Mouse (Mus musculus) heart, embryonic 12.5 days (tissue): Measurements from ENCODE around the gene Wrap53. TPM values are rescaled to one million over a fixed set of nuclear protein-coding genes. Genes with fewer than 3 reads are reported as not detected.

ENCODE experiments used
- polyA plus RNA-seq: library from polyadenylated mRNA; unstranded; fragments of >200 nt; fragmentation: Nextera tagmentation; extraction: Ambion mirVana; gene quantifications from 2 replicates; pipeline ENCODE4 v1.2.1, GENCODE M21; 2016

The Wrap53 gene
- polyA plus RNA-seq, 1 experiment from 2014 or later, result 18.7 TPM

Other genes with a start within 250 kb of the Wrap53 start
- gene Rnf227, start 239.8 kb downstream of the Wrap53 start, polyA plus RNA-seq, result 6.7 and 8.5 TPM in 2 replicates
- 19.2 and 23.5 TPM in 2 replicates for gene Chd3, start 210.8 kb downstream of the Wrap53 start, polyA plus RNA-seq
- gene Naa38, start 184.8 kb downstream of the Wrap53 start, polyA plus RNA-seq, result 147 and 150 TPM in 2 replicates
- gene Cyb5d1, start 184.6 kb downstream of the Wrap53 start, polyA plus RNA-seq, result 24.8 and 27.1 TPM in 2 replicates
- 34.4 and 35.7 TPM in 2 replicates for gene Tmem88, start 182.0 kb downstream of the Wrap53 start, polyA plus RNA-seq
- 24.9 and 25.4 TPM in 2 replicates for gene Kdm6b, start 166.6 kb downstream of the Wrap53 start, polyA plus RNA-seq
- gene Dnah2, start 31.1 kb downstream of the Wrap53 start, polyA plus RNA-seq, result 0.15 and 0.59 TPM in 2 replicates
- 87.4 and 90.0 TPM in 2 replicates for gene Efnb3, start 20.1 kb downstream of the Wrap53 start, polyA plus RNA-seq
- gene Trp53, start 104 bp upstream of the Wrap53 start, polyA plus RNA-seq, result 76.0 and 79.1 TPM in 2 replicates
- gene Atp1b2, start 25.7 kb upstream of the Wrap53 start, polyA plus RNA-seq, result 30.9 and 31.1 TPM in 2 replicates
- gene Shbg, start 37.6 kb upstream of the Wrap53 start, polyA plus RNA-seq, result 0.13 and 0.82 TPM in 2 replicates
- 16.5 and 17.4 TPM in 2 replicates for gene Sat2, start 41.8 kb upstream of the Wrap53 start, polyA plus RNA-seq
- gene Fxr2, start 52.7 kb upstream of the Wrap53 start, polyA plus RNA-seq, result 37.1 and 40.1 TPM in 2 replicates
- not detected in 2 replicates for gene Sox15, start 75.1 kb upstream of the Wrap53 start, polyA plus RNA-seq
- gene Mpdu1, start 82.4 kb upstream of the Wrap53 start, polyA plus RNA-seq, result 48.6 and 53.8 TPM in 2 replicates
- 4.3 and 5.2 TPM in 2 replicates for gene Cd68, start 85.9 kb upstream of the Wrap53 start, polyA plus RNA-seq
- gene Eif4a1, start 92.2 kb upstream of the Wrap53 start, polyA plus RNA-seq, result 404 and 420 TPM in 2 replicates
- 74.3 and 83.0 TPM in 2 replicates for gene Senp3, start 101.8 kb upstream of the Wrap53 start, polyA plus RNA-seq
- gene Tnfsf13, start 105.5 kb upstream of the Wrap53 start, polyA plus RNA-seq, result 0.28 and 0.47 TPM in 2 replicates
- 5.6 and 6.9 TPM in 2 replicates for gene Tnfsf12, start 115.6 kb upstream of the Wrap53 start, polyA plus RNA-seq
- gene Tnfsfm13, start 115.8 kb upstream of the Wrap53 start, polyA plus RNA-seq, result 1.5 and 3.3 TPM in 2 replicates
- 23.7 and 25.2 TPM in 2 replicates for gene Polr2a, start 178.4 kb upstream of the Wrap53 start, polyA plus RNA-seq
- 0.33 TPM in 2 replicates for gene Slc35g3, start 181.7 kb upstream of the Wrap53 start, polyA plus RNA-seq
- gene Zbtb4, start 185.7 kb upstream of the Wrap53 start, polyA plus RNA-seq, result 2.9 and 3.3 TPM in 2 replicates
- 5.6 and 7.7 TPM in 2 replicates for gene Chrnb1, start 215.7 kb upstream of the Wrap53 start, polyA plus RNA-seq
- 2.3 and 2.4 TPM in 2 replicates for gene Fgf11, start 221.6 kb upstream of the Wrap53 start, polyA plus RNA-seq
- gene Tmem102, start 225.4 kb upstream of the Wrap53 start, polyA plus RNA-seq, result 1.5 and 1.6 TPM in 2 replicates
- not detected in 2 replicates for gene Gm39566, start 235.0 kb upstream of the Wrap53 start, polyA plus RNA-seq
- gene Spem2, start 238.2 kb upstream of the Wrap53 start, polyA plus RNA-seq, result not detected in 2 replicates
- not detected in 2 replicates for gene Spem1, start 241.9 kb upstream of the Wrap53 start, polyA plus RNA-seq